Mouse (Mus musculus): ENCODE results near the gene Tgfbr2.
"Not testable (repeated sequence)": the region's sequence is repeated elsewhere in the genome, so short reads cannot be mapped to it uniquely, and the experiment has no call there.

Gene Tgfbr2

GRCm38 (mm10) chr9:116071561-116071960, 103.6 kb downstream of the Tgfbr2 start:
- DNase-seq (ENCODE audit: inconsistent ontology term): not testable (repeated sequence)

- DNase-seq (ENCODE audit: inconsistent ontology term): no peak
These were observed 110.4 kb downstream of the Tgfbr2 start for GRCm38 (mm10) chr9:116064774-116065173.

- DNase-seq (ENCODE audit: inconsistent ontology term): peak; percentile 20
These were observed 114.5 kb downstream of the Tgfbr2 start for GRCm38 (mm10) chr9:116060691-116061090.

- DNase-seq (ENCODE audit: inconsistent ontology term): peak; percentile 39
These were observed 116.0 kb downstream of the Tgfbr2 start for GRCm38 (mm10) chr9:116059156-116059555.

GRCm38 (mm10) chr9:116058475-116058874, 116.7 kb downstream of the Tgfbr2 start:
- no peak for DNase-seq (ENCODE audit: inconsistent ontology term)

- no peak for DNase-seq (ENCODE audit: inconsistent ontology term)
These were observed 121.2 kb downstream of the Tgfbr2 start for GRCm38 (mm10) chr9:116053976-116054375.

- DNase-seq (ENCODE audit: inconsistent ontology term): no peak
These were observed 125.2 kb downstream of the Tgfbr2 start for GRCm38 (mm10) chr9:116049985-116050384.

GRCm38 (mm10) chr9:116041787-116042186, 133.4 kb downstream of the Tgfbr2 start:
- DNase-seq (ENCODE audit: inconsistent ontology term): peak; percentile 56

- DNase-seq (ENCODE audit: inconsistent ontology term): no peak
These were observed 133.8 kb downstream of the Tgfbr2 start for GRCm38 (mm10) chr9:116041369-116041768.

- DNase-seq (ENCODE audit: inconsistent ontology term): not testable (repeated sequence)
These were observed 134.3 kb downstream of the Tgfbr2 start for GRCm38 (mm10) chr9:116040852-116041251.

GRCm38 (mm10) chr9:116039981-116040380, 135.2 kb downstream of the Tgfbr2 start:
- no peak for DNase-seq (ENCODE audit: inconsistent ontology term)

GRCm38 (mm10) chr9:116038275-116038674, 136.9 kb downstream of the Tgfbr2 start:
- no peak for DNase-seq (ENCODE audit: inconsistent ontology term)

Measured in Muller cell, postnatal 12 days (primary cell).